Mouse (Mus musculus) heart, postnatal 0 days (tissue): ENCODE measurements around the gene Map3k5. TPM values are rescaled to one million over a fixed set of nuclear protein-coding genes. Genes with fewer than 3 reads are reported as not detected.
A peak's percentile ranks its signal among the peaks of the same experiment; 100 is the strongest.

ENCODE experiments used
- ATAC-seq: fragments of 200-750 bp; cut with Nextera tagmentation; 2 replicates; pipeline ENCODE4 v1.8.0; 2017; ENCODE audit warnings: low read depth, moderate number of reproducible peaks, moderate library complexity; ENCODE audit not compliant: insufficient read depth
- DNase-seq: peaks from one replicate; pipeline ENCODE4 v3.0.0-alpha.2; 2016; ENCODE audit warnings: low spot score
- H3K27ac ChIP-seq: fragments of 300-500 bp; sonication (generic); 2 replicates; pipeline ENCODE4 v1.5.1; 2014; ENCODE audit warnings: low read depth, mild to moderate bottlenecking
- H3K27me3 ChIP-seq: fragments of 300-500 bp; sonication (generic); 2 replicates; pipeline ENCODE4 v1.6.1; 2014; ENCODE audit warnings: low read length, mixed read lengths; ENCODE audit not compliant: control insufficient read depth, insufficient read depth
- H3K36me3 ChIP-seq: fragments of 300-500 bp; sonication (generic); replicated peaks from 2 replicates; pipeline ENCODE4 v1.6.1; 2014; ENCODE audit warnings: low read length, mixed read lengths; ENCODE audit not compliant: control insufficient read depth, insufficient read depth
- H3K4me1 ChIP-seq: fragments of 300-500 bp; sonication (generic); 2 replicates; pipeline ENCODE4 v1.6.1; 2014; ENCODE audit warnings: antibody characterized with exemption; ENCODE audit not compliant: control insufficient read depth, insufficient read depth
- H3K4me2 ChIP-seq: fragments of 300-500 bp; sonication (generic); 2 replicates; pipeline ENCODE4 v1.6.1; 2014; ENCODE audit warnings: low read depth, mild to moderate bottlenecking, low read length, moderate library complexity
- H3K4me3 ChIP-seq: fragments of 300-500 bp; sonication (generic); 2 replicates; pipeline ENCODE4 v1.5.1; 2014; ENCODE audit warnings: low read depth, low read length
- H3K9ac ChIP-seq: fragments of 300-500 bp; sonication (generic); replicated peaks from 2 replicates; pipeline ENCODE4 v1.6.1; 2014; ENCODE audit warnings: low read depth, low read length, mixed read lengths
- H3K9me3 ChIP-seq: fragments of 300-500 bp; sonication (generic); replicated peaks from 2 replicates; pipeline ENCODE4 v1.6.1; 2016; ENCODE audit warnings: low read length; ENCODE audit not compliant: control insufficient read depth
- CTCF ChIP-seq: IDR thresholded peaks from 2 replicates; pipeline ENCODE4 v1.5.1; 2016; ENCODE audit warnings: antibody characterized with exemption, control low read depth, low read depth
- EP300 ChIP-seq: IDR thresholded peaks from 2 replicates; pipeline ENCODE4 v1.6.1; 2016; ENCODE audit warnings: antibody characterized with exemption, low read depth
- WGBS: fragments of 180-500 bp; shearing (Covaris S2); extraction: QIAGEN DNeasy Blood & Tissue Kit; methylation state at CpG from one replicate; pipeline ENCODE4 v1.1.7; 2014; 5-methylcytosine and 5-hydroxymethylcytosine counted together
- polyA plus RNA-seq: library from polyadenylated mRNA; unstranded; fragments of >200 nt; fragmentation: Nextera tagmentation; extraction: Ambion mirVana; gene quantifications from 2 replicates; pipeline ENCODE4 v1.2.1, GENCODE M21; 2015
- total RNA-seq: library from RNA; depleted of rRNA; stranded (reverse); fragments of >200 nt; gene quantifications from 2 replicates; pipeline ENCODE4 v1.2.3, GENCODE M21; 2014; ENCODE audit warnings: low replicate concordance

The Map3k5 gene
- total and polyA plus RNA-seq, 2 experiments from 2014 or later = 2.5 to 10.8 TPM

- no peaks in the 10 kb centered on the region for H3K36me3 ChIP-seq
- no peak overlapping the region for H3K4me3 ChIP-seq
- ATAC-seq (no peak), DNase-seq (no peak)
- no peak for TF ChIP-seq CTCF
- TF ChIP-seq EP300 = no peak
- H3K27ac ChIP-seq = no peak overlapping the region
- H3K4me2 ChIP-seq = no peak overlapping the region
- peaks cover 20% of the 10 kb centered on the region; the same call in 1 of the 2 replicates for H3K4me1 ChIP-seq
- no peak overlapping the region for H3K9ac ChIP-seq
- H3K27me3 ChIP-seq = no peaks in the 10 kb centered on the region
- WGBS = 46% methylated on average over 3 of the region's 3 CpGs
- H3K9me3 ChIP-seq = no peaks in the 10 kb centered on the region
Measured at GRCm38 (mm10) chr10:19991866-19992252, 57.6 kb downstream of the Map3k5 start.

- no peak for ATAC-seq
- TF ChIP-seq EP300 = no peak
- TF ChIP-seq CTCF = 0 out of 2 replicates have a peak, but pooled peaks have one; percentile 5
- no peak for DNase-seq
- H3K4me2 ChIP-seq = no peak overlapping the region
- no peak overlapping the region for H3K4me3 ChIP-seq
- H3K9ac ChIP-seq = no peak overlapping the region
- 48% methylated on average over 14 of the region's 14 CpGs for WGBS
- H3K27me3 ChIP-seq = no peaks in the 10 kb centered on the region
- no peaks in the 10 kb centered on the region for H3K9me3 ChIP-seq
- no peaks in the 10 kb centered on the region for H3K36me3 ChIP-seq
- no peak overlapping the region for H3K27ac ChIP-seq
- peaks cover 20% of the 10 kb centered on the region; the same call in 1 of the 2 replicates for H3K4me1 ChIP-seq
Measured at GRCm38 (mm10) chr10:19994469-19995450, 60.5 kb downstream of the Map3k5 start.

GRCm38 (mm10) chr10:19996151-19996550 is 61.9 kb downstream of the Map3k5 start:
- no peak overlapping the region for H3K9ac ChIP-seq
- no peak for DNase-seq
- 77% methylated on average over 3 of the region's 3 CpGs for WGBS
- H3K27me3 ChIP-seq = no peaks in the 10 kb centered on the region
- H3K4me1 ChIP-seq = peaks cover 12% of the 10 kb centered on the region; the same call in 1 of the 2 replicates
- no peak overlapping the region for H3K27ac ChIP-seq
- no peaks in the 10 kb centered on the region for H3K9me3 ChIP-seq
- no peak overlapping the region for H3K4me3 ChIP-seq
- ATAC-seq = no peak
- H3K4me2 ChIP-seq = no peak overlapping the region
- H3K36me3 ChIP-seq = 0 out of 2 replicates have a peak, but pooled peaks cover 5% of the 10 kb centered on the region
- TF ChIP-seq EP300 (no peak), CTCF (no peak)

- TF ChIP-seq EP300 (no peak), CTCF (no peak)
- Histone ChIP-seq H3K9me3 (no peaks in the 10 kb centered on the region), H3K9ac (no peak overlapping the region), H3K27me3 (no peaks in the 10 kb centered on the region), H3K27ac (no peak overlapping the region), H3K4me3 (no peak overlapping the region), H3K4me1 (0 out of 2 replicates have a peak, but pooled peaks cover 10% of the 10 kb centered on the region), H3K36me3 (0 out of 2 replicates have a peak, but pooled peaks cover 5% of the 10 kb centered on the region), H3K4me2 (no peak overlapping the region)
- DNase-seq = no peak
- ATAC-seq = no peak
- 63% methylated on average over 4 of the region's 4 CpGs for WGBS
Measured at GRCm38 (mm10) chr10:19999703-20000407, 65.6 kb downstream of the Map3k5 start.

GRCm38 (mm10) chr10:20000408-20000770 is 66.1 kb downstream of the Map3k5 start:
- Histone ChIP-seq H3K9ac (no peak overlapping the region), H3K36me3 (0 out of 2 replicates have a peak, but pooled peaks cover 5% of the 10 kb centered on the region), H3K27me3 (no peaks in the 10 kb centered on the region), H3K4me1 (0 out of 2 replicates have a peak, but pooled peaks cover 5% of the 10 kb centered on the region), H3K4me2 (no peak overlapping the region), H3K4me3 (no peak overlapping the region), H3K9me3 (no peaks in the 10 kb centered on the region), H3K27ac (no peak overlapping the region)
- 82% methylated on average over 8 of the region's 8 CpGs for WGBS
- ATAC-seq (no peak), DNase-seq (no peak)
- no peak for TF ChIP-seq CTCF
- TF ChIP-seq EP300 = no peak
